Mouse (Mus musculus) C2C12 (cell line): ENCODE data around the gene Syap1.

Source experiments
- CTCF ChIP-seq: IDR thresholded peaks from one replicate; pipeline ENCODE4 v1.5.1; 2011; ENCODE audit not compliant: control insufficient read depth, insufficient read depth, insufficient read length
- USF1 ChIP-seq: IDR thresholded peaks from one replicate; pipeline ENCODE4 v1.6.1; 2011; ENCODE audit warnings: low read depth, mild to moderate bottlenecking, control low read depth, moderate library complexity

DNA sequence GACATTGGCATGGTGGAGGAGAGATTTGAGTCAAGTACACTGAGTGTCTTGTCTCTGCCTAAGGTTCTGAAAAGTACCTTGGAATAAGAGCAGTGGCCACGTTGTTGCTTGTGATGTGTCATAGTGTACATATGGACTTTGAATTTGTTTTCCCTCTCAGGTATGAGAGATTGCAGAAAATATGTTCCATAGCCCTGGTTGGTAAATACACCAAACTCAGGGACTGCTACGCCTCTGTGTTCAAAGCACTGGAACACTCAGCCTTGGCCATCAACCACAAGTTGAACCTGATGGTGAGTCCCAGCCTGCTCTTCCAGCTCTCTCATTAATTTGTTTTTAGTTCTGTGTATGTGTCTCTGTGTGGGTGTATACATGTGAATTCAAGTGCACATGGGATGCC, 43.2 kb upstream of the Syap1 start:
- TF ChIP-seq CTCF (no peak), USF1 (no peak)
